Mouse (Mus musculus) limb, embryonic 10.5 days (tissue): ENCODE results near the gene Zcchc7. TPM values are rescaled to one million over a fixed set of nuclear protein-coding genes. Genes with fewer than 3 reads are reported as not detected.

Source experiments
- DNase-seq: peaks from one replicate; pipeline ENCODE4 v3.0.0-alpha.2; 2017; ENCODE audit warnings: low spot score
- H3K27ac ChIP-seq: fragments of 300-500 bp; sonication (generic); 2 replicates; pipeline ENCODE4 v1.5.1; 2016; ENCODE audit warnings: mild to moderate bottlenecking
- H3K27me3 ChIP-seq: fragments of 300-500 bp; sonication (generic); 2 replicates; pipeline ENCODE4 v1.6.1; 2016; ENCODE audit warnings: low read depth, mild to moderate bottlenecking; ENCODE audit not compliant: poor library complexity, severe bottlenecking
- H3K36me3 ChIP-seq: fragments of 300-500 bp; sonication (generic); 2 replicates; pipeline ENCODE4 v1.6.1; 2016; ENCODE audit warnings: mild to moderate bottlenecking, moderate library complexity
- H3K4me1 ChIP-seq: fragments of 300-500 bp; sonication (generic); 2 replicates; pipeline ENCODE4 v1.6.1; 2016
- H3K4me3 ChIP-seq: fragments of 300-500 bp; sonication (generic); 2 replicates; pipeline ENCODE4 v1.5.1; 2016; ENCODE audit warnings: mild to moderate bottlenecking, moderate library complexity
- H3K9me3 ChIP-seq: fragments of 300-500 bp; sonication (generic); replicated peaks from 2 replicates; pipeline ENCODE4 v1.6.1; 2016; ENCODE audit warnings: mild to moderate bottlenecking
- WGBS: fragments of 180-500 bp; shearing (Covaris S2); methylation state at CpG from one replicate; pipeline ENCODE4 v1.1.7; 2016; 5-methylcytosine and 5-hydroxymethylcytosine counted together
- polyA plus RNA-seq: library from polyadenylated mRNA; unstranded; fragments of >200 nt; fragmentation: Nextera tagmentation; extraction: Ambion mirVana; gene quantifications from 2 replicates; pipeline ENCODE4 v1.2.1, GENCODE M21; 2016

Gene Zcchc7
- polyA plus RNA-seq, 1 experiment from 2014 or later, result 20.5 TPM

- H3K4me3 ChIP-seq, result no peak overlapping the region
Measured at GRCm38 (mm10) chr4:44963156-44963555, 207.5 kb downstream of the Zcchc7 start.

GRCm38 (mm10) chr4:44965175-44965574 lies 209.5 kb downstream of the Zcchc7 start:
- H3K4me3 ChIP-seq, result no peak overlapping the region
- H3K27me3 ChIP-seq, result no peaks in the 10 kb centered on the region
- no peaks in the 10 kb centered on the region for H3K9me3 ChIP-seq
- no peak for DNase-seq
- no peaks in the 10 kb centered on the region for H3K4me1 ChIP-seq
- H3K36me3 ChIP-seq, result no peaks in the 10 kb centered on the region
- no peak overlapping the region for H3K27ac ChIP-seq
- WGBS, result 87% methylated on average over 2 of the region's 2 CpGs

More at GRCm38 (mm10) chr4:44963156-44963555, 207.5 kb downstream of the Zcchc7 start:
- Histone ChIP-seq H3K4me1 (no peaks in the 10 kb centered on the region), H3K36me3 (no peaks in the 10 kb centered on the region), H3K9me3 (no peaks in the 10 kb centered on the region), H3K27me3 (no peaks in the 10 kb centered on the region), H3K27ac (no peak overlapping the region)
- DNase-seq, result no peak
- 85% methylated on average over 11 of the region's 11 CpGs for WGBS

DNA sequence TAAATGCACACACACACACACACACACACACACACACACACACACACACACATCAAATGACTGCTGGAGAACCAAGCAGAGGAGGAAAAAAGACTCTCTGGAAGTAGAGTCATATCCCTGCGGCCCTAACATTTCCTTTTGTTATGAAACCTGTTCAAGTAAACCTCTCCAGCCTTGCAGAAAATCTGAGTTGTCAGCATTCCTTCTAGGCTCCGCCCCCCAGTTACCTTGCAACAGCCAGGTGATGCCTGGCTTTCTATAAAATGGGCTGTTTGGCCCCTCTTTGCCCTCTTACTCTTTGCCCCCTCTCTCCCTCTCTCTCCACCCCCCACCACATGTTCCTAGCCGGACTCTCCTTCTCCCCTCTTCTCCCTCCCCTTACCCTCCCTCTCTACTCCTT lies 210.1 kb downstream of the Zcchc7 start:
- H3K36me3 ChIP-seq, result no peaks in the 10 kb centered on the region
- no peak overlapping the region for H3K4me3 ChIP-seq
- 80% methylated on average over 3 of the region's 3 CpGs for WGBS
- DNase-seq, result no peak
- H3K27me3 ChIP-seq, result no peaks in the 10 kb centered on the region
- no peaks in the 10 kb centered on the region for H3K9me3 ChIP-seq
- H3K4me1 ChIP-seq, result no peaks in the 10 kb centered on the region
- H3K27ac ChIP-seq, result no peak overlapping the region

DNA sequence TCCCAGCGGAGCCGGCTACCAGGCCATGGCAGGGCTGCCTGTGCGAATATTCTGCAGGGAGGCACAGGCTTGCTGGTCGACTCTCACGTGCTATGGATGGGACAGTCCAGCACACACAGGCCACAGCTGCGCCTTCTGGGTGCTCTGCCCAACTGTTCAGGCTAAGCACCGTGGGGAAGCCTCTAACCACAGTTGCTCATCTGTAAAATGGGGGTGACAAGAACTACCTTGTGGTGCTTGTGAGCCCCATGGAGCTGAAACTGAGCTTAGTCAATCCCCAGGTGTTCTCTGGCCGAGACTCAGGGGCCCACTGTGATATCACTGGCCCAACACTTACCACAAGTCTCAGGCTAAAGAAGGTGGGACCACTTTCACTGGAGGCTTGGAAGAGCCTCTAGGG lies 211.7 kb downstream of the Zcchc7 start:
- Histone ChIP-seq H3K36me3 (no peaks in the 10 kb centered on the region), H3K4me1 (no peaks in the 10 kb centered on the region), H3K4me3 (no peak overlapping the region), H3K27me3 (no peaks in the 10 kb centered on the region), H3K27ac (no peak overlapping the region), H3K9me3 (no peaks in the 10 kb centered on the region)
- DNase-seq, result no peak
- 86% methylated on average over 8 of the region's 8 CpGs for WGBS

GRCm38 (mm10) chr4:44970056-44970455 lies 214.4 kb downstream of the Zcchc7 start:
- peaks cover 8% of the 10 kb centered on the region for H3K4me1 ChIP-seq
- H3K27me3 ChIP-seq, result no peaks in the 10 kb centered on the region
- no peak overlapping the region for H3K4me3 ChIP-seq
- 93% methylated on average over 7 of the region's 7 CpGs for WGBS
- H3K9me3 ChIP-seq, result no peaks in the 10 kb centered on the region
- H3K27ac ChIP-seq, result no peak overlapping the region
- H3K36me3 ChIP-seq, result no peaks in the 10 kb centered on the region
- DNase-seq, result no peak

DNA sequence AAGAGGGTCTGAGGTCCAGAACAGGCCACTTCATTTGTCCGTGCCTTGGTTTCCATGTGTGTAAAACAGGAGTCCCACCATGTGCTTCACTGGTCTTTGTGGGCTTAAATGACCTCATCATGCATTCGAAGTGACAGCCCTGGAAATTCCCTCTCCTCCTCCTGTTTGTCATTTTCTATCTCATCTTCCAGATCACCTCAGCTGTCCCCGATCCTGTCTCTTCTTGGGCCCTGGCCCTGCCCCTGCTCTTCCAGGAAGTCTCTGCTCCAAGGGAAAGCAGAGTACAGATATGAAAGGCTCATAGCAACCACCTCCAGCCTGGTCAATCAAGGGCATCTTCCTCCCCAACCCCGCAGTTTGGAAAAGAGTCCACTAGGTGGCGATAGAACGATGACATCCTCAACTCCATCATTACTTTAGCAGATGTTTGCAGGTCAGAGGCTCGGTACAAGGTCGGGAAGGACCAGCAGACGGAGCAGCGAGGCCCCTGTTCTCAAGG lies 215.0 kb downstream of the Zcchc7 start:
- Histone ChIP-seq H3K9me3 (no peaks in the 10 kb centered on the region), H3K27me3 (no peaks in the 10 kb centered on the region), H3K4me3 (no peak overlapping the region), H3K27ac (no peak overlapping the region), H3K4me1 (peaks cover 8% of the 10 kb centered on the region), H3K36me3 (no peaks in the 10 kb centered on the region)
- WGBS, result 24% methylated on average over 10 of the region's 10 CpGs
- peak; percentile 78 for DNase-seq

GRCm38 (mm10) chr4:44973450-44973849 lies 217.8 kb downstream of the Zcchc7 start:
- Histone ChIP-seq H3K36me3 (no peaks in the 10 kb centered on the region), H3K4me1 (peaks cover 8% of the 10 kb centered on the region), H3K27ac (no peak overlapping the region), H3K4me3 (peak overlapping the region; percentile 27; the same call in 1 of the 2 replicates), H3K27me3 (no peaks in the 10 kb centered on the region), H3K9me3 (no peaks in the 10 kb centered on the region)
- peak; percentile 86 for DNase-seq
- WGBS, result 14% methylated on average over 9 of the region's 9 CpGs

GRCm38 (mm10) chr4:44973871-44974270 lies 218.2 kb downstream of the Zcchc7 start:
- H3K4me1 ChIP-seq, result peaks cover 8% of the 10 kb centered on the region
- no peaks in the 10 kb centered on the region for H3K36me3 ChIP-seq
- no peaks in the 10 kb centered on the region for H3K27me3 ChIP-seq
- 53% methylated on average over 14 of the region's 14 CpGs for WGBS
- H3K4me3 ChIP-seq, result peak overlapping the region; percentile 27; the same call in 1 of the 2 replicates
- no peak overlapping the region for H3K27ac ChIP-seq
- DNase-seq, result no peak
- H3K9me3 ChIP-seq, result no peaks in the 10 kb centered on the region

DNA sequence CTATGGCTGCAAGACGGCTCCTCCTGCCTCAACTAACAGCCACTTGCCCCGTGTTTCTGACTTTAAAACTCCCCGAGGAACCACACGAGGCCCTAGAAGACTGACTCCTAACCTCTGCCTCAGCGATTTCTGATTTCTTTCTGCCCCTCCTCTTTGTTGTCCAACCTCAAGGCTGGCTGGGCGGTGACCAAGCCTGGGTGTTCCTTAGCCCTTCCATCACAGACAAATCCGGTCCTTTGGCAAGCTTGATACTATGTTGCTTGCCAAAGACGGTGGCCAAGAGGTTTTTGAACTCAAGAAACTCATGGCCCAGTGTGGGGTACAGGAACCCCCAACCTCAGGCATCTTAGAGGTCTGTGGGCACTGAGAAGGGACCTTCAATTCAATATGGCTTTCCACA lies 218.7 kb downstream of the Zcchc7 start:
- no peak for DNase-seq
- 83% methylated on average over 8 of the region's 8 CpGs for WGBS
- Histone ChIP-seq H3K27me3 (no peaks in the 10 kb centered on the region), H3K36me3 (no peaks in the 10 kb centered on the region), H3K4me1 (peaks cover 8% of the 10 kb centered on the region), H3K27ac (no peak overlapping the region), H3K4me3 (no peak overlapping the region), H3K9me3 (no peaks in the 10 kb centered on the region)

DNA sequence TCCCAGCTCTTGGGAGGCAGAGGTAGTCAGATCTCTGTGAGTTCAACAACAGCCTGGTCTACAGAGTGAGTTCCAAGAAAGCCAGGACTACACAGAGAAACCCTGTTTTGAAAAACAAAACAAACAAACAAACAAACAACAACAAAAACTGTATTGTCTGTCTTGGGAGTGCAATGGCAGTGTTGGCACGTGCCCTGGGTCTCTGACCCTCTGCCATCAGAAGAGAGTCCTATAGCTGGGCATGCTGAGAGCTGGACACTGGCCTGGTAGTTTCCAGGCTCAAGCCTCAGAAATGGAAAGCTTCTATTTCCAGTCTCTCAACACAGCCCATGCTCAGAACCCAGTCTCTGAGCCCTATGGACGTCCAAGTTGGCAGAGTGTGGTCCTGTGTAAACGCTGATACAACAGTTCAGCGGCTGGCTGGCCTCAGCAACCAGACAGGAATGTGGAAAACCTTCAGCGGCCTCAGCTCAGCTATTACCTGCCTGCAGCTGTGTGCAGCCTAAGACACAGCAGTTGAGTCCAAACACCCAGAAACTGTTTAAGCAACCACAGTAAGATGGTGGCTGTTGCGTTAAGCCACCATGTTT lies 220.4 kb downstream of the Zcchc7 start:
- Histone ChIP-seq H3K36me3 (no peaks in the 10 kb centered on the region), H3K27me3 (no peaks in the 10 kb centered on the region), H3K4me3 (no peak overlapping the region), H3K9me3 (no peaks in the 10 kb centered on the region), H3K4me1 (peaks cover 19% of the 10 kb centered on the region), H3K27ac (no peak overlapping the region)
- 81% methylated on average over 6 of the region's 6 CpGs for WGBS
- no peak for DNase-seq

GRCm38 (mm10) chr4:44976921-44977710 lies 221.4 kb downstream of the Zcchc7 start:
- no peaks in the 10 kb centered on the region for H3K9me3 ChIP-seq
- DNase-seq, result no peak
- no peak overlapping the region for H3K27ac ChIP-seq
- no peaks in the 10 kb centered on the region for H3K36me3 ChIP-seq
- no peak overlapping the region for H3K4me3 ChIP-seq
- H3K4me1 ChIP-seq, result peaks cover 28% of the 10 kb centered on the region
- H3K27me3 ChIP-seq, result no peaks in the 10 kb centered on the region
- WGBS, result 87% methylated on average over 10 of the region's 10 CpGs

GRCm38 (mm10) chr4:44978175-44978574 lies 222.5 kb downstream of the Zcchc7 start:
- DNase-seq, result no peak
- no peaks in the 10 kb centered on the region for H3K9me3 ChIP-seq
- H3K4me3 ChIP-seq, result no peak overlapping the region
- H3K27ac ChIP-seq, result no peak overlapping the region
- 83% methylated on average over 5 of the region's 5 CpGs for WGBS
- H3K4me1 ChIP-seq, result peaks cover 38% of the 10 kb centered on the region
- H3K27me3 ChIP-seq, result no peaks in the 10 kb centered on the region
- H3K36me3 ChIP-seq, result no peaks in the 10 kb centered on the region

DNA sequence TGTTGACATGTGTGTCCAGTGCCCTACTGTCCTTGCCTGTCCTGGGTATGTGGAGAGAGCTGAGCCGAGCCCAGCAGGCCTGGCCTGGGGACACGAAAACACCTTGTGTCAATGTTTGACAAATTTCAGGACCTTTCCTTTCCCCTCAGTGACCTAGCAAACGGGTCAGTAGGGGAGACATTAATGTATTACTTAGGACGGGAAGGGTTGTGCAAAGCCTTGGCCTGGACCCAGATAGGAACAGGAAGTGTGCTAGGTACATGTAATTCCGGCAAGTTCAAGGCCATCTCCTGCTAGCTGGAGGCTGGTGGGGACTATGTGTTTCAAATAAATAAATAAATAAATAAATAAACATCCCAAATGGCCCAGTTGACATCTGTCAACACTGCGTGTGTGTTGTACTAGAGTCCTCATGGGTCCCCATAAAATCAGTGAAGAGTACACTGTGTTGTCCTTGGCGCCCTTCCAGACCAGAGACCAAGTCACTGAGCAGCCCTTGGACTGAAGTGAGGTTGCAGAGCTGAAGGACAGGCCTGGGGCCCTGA lies 224.2 kb downstream of the Zcchc7 start:
- Histone ChIP-seq H3K4me3 (no peak overlapping the region), H3K9me3 (no peaks in the 10 kb centered on the region), H3K36me3 (peaks cover 15% of the 10 kb centered on the region), H3K27me3 (no peaks in the 10 kb centered on the region), H3K4me1 (peaks cover 36% of the 10 kb centered on the region), H3K27ac (no peak overlapping the region)
- no peak for DNase-seq
- WGBS, result 76% methylated on average over 7 of the region's 7 CpGs
